Mouse (Mus musculus) lung, embryonic 14.5 days (tissue): ENCODE measurements at regions not wholly inside any gene's neighbourhood (a gene's known extent, or its start where the extent isn't known, plus 50 kb on each side); places are given as distances from the start of the nearest gene placed in this dataset.

Experiments used
- ATAC-seq: fragments of 200-750 bp; cut with Nextera tagmentation; 2 replicates; pipeline ENCODE4 v1.8.0; 2017; ENCODE audit warnings: mild to moderate bottlenecking, moderate TSS enrichment, moderate library complexity; ENCODE audit not compliant: insufficient read depth
- DNase-seq: peaks from one replicate; pipeline ENCODE4 v3.0.0-alpha.2; 2015
- H3K27ac ChIP-seq: fragments of 300-500 bp; sonication (generic); 2 replicates; pipeline ENCODE4 v1.5.1; 2014; ENCODE audit warnings: low read depth, mild to moderate bottlenecking, moderate library complexity
- H3K27me3 ChIP-seq: fragments of 300-500 bp; sonication (generic); 2 replicates; pipeline ENCODE4 v1.6.1; 2014; ENCODE audit warnings: low read length, control low read depth; ENCODE audit not compliant: insufficient read depth
- H3K36me3 ChIP-seq: fragments of 300-500 bp; sonication (generic); 2 replicates; pipeline ENCODE4 v1.6.1; 2014; ENCODE audit warnings: control low read depth; ENCODE audit not compliant: insufficient read depth
- H3K4me1 ChIP-seq: fragments of 300-500 bp; sonication (generic); 2 replicates; pipeline ENCODE4 v1.6.1; 2014; ENCODE audit warnings: antibody characterized with exemption, control low read depth; ENCODE audit not compliant: insufficient read depth
- H3K4me2 ChIP-seq: fragments of 300-500 bp; sonication (generic); 2 replicates; pipeline ENCODE4 v1.6.1; 2014; ENCODE audit warnings: mild to moderate bottlenecking
- H3K4me3 ChIP-seq: fragments of 300-500 bp; sonication (generic); 2 replicates; pipeline ENCODE4 v1.5.1; 2014; ENCODE audit warnings: low read depth, low read length
- H3K9ac ChIP-seq: fragments of 300-500 bp; sonication (generic); 2 replicates; pipeline ENCODE4 v1.6.1; 2014
- H3K9me3 ChIP-seq: fragments of 300-500 bp; sonication (generic); 2 replicates; pipeline ENCODE4 v1.6.1; 2016; ENCODE audit warnings: low read depth, low read length, control low read depth
- CTCF ChIP-seq: IDR thresholded peaks from 2 replicates; pipeline ENCODE4 v1.5.1; 2016; ENCODE audit warnings: antibody characterized with exemption, low read depth
- WGBS: fragments of 180-500 bp; shearing (Covaris S2); extraction: QIAGEN DNeasy Blood & Tissue Kit; methylation state at CpG from one replicate; pipeline ENCODE4 v1.1.7; 2014; 5-methylcytosine and 5-hydroxymethylcytosine counted together

- ATAC-seq (no peak), DNase-seq (peak; percentile 13)
- Histone ChIP-seq H3K4me3 (no peak overlapping the region), H3K9ac (no peak overlapping the region), H3K36me3 (no peaks in the 10 kb centered on the region), H3K4me2 (no peak overlapping the region), H3K27me3 (no peaks in the 10 kb centered on the region), H3K4me1 (no peaks in the 10 kb centered on the region), H3K9me3 (no peaks in the 10 kb centered on the region), H3K27ac (no peak overlapping the region)
- TF ChIP-seq CTCF = no peak
- 69% methylated on average over 4 of the region's 4 CpGs for WGBS
These were observed 441.9 kb downstream of the Gpam start for GRCm38 (mm10) chr19:54685147-54685546.
